ENCODE assay signal across 11 mouse cellular contexts in genomic region chr11:76261224-76261623, GRCm38 (mm10). TPM values are rescaled to one million over a fixed set of nuclear protein-coding genes. Genes with fewer than 3 reads are reported as not detected.
DNase-seq lines count a peak whose midpoint lies in the region; ATAC-seq lines count a peak whose summit lies in the region.
"Had no signal": no experiment of that assay in that cellular context is flagged by ENCODE, and none has a peak within 500 bp of the region (broad histone marks: within the 10 kb centered on the region; RNA-seq: fewer than 3 reads in every experiment).

No protein-coding gene starts in this region.

- intact Hi-C loops in left cerebral cortex, postnatal 36 days (cut with DNase I), result no loop called here

- DNase-seq in kidney, adult 11 months, result peak; percentile 31
- no peak for DNase-seq in kidney, postnatal 4 days
- DNase-seq in 416B (ENCODE audit: low read depth), result peak; percentile 98
- peak; percentile 53 for DNase-seq in CD4-positive, CD25-positive, alpha-beta regulatory T cell, adult 2 months (ENCODE audit: low read depth, low spot score)
- peak; percentile 69 for DNase-seq in induced T-regulatory cell, adult 2 months (ENCODE audit: low read depth)
- DNase-seq in left cerebral cortex, postnatal 36 days (ENCODE audit: low spot score in 2 of 2), result no peak
- DNase-seq in left cerebral cortex, adult 8-10 months (ENCODE audit: low spot score in 2 of 2), result no peak
- DNase-seq: gastrocnemius, postnatal 36 days; layer of hippocampus, adult 9-11 months; lung, adult 2 months had no signal

- ATAC-seq in erythroid progenitor cell, adult 5-6 weeks (replicated peaks; ENCODE audit: low FRiP score, poor library complexity, severe bottlenecking), result no peak

RNA-seq across cellular contexts. Expression of gene Glod4, which starts 17.7 kb away (rescaled TPM):
- 10 to 100 TPM; 47.7 to 58.2 TPM for total RNA-seq in left cerebral cortex, postnatal 36 days (2021)
- 10 to 100 TPM; 57.4 to 69.0 (median 60.8) TPM for total RNA-seq in left cerebral cortex, adult 8-10 months (2022)
- total RNA-seq in erythroid progenitor cell, adult 5-6 weeks (2015; ENCODE audit: low replicate concordance), result 13.7 and 15.9 TPM in 2 replicates
- 29.1 and 39.9 TPM in 2 replicates for total RNA-seq in erythroid progenitor cell, adult 5-6 weeks (2017; ENCODE audit: low replicate concordance)

RNA-seq across cellular contexts. Expression of gene Mrm3, which starts 17.7 kb away (rescaled TPM):
- 10 to 100 TPM; 17.3 to 17.8 TPM for total RNA-seq in left cerebral cortex, postnatal 36 days (2021)
- 10 to 100 TPM; 12.5 to 19.1 (median 18.6) TPM for total RNA-seq in left cerebral cortex, adult 8-10 months (2022)
- total RNA-seq in erythroid progenitor cell, adult 5-6 weeks (2015; ENCODE audit: low replicate concordance), result 5.8 and 6.7 TPM in 2 replicates
- total RNA-seq in erythroid progenitor cell, adult 5-6 weeks (2017; ENCODE audit: low replicate concordance), result 2.3 and 2.4 TPM in 2 replicates

RNA-seq across cellular contexts. Expression of gene Gemin4, which starts 43.8 kb away (rescaled TPM):
- 1 to 10 TPM; 7.7 to 9.6 TPM for total RNA-seq in left cerebral cortex, postnatal 36 days (2021)
- 10 to 100 TPM in 1 of 4 experiments, 1 to 10 TPM in 3; 6.9 to 10.6 (median 9.2) TPM for total RNA-seq in left cerebral cortex, adult 8-10 months (2022)
- 9.6 and 26.7 TPM in 2 replicates for total RNA-seq in erythroid progenitor cell, adult 5-6 weeks (2015; ENCODE audit: low replicate concordance)
- 1.8 and 3.0 TPM in 2 replicates for total RNA-seq in erythroid progenitor cell, adult 5-6 weeks (2017; ENCODE audit: low replicate concordance)

RNA-seq across cellular contexts. Expression of gene Dbil5, which starts 43.8 kb away (rescaled TPM):
- 1 to 10 TPM; 1.0 to 1.3 TPM for total RNA-seq in left cerebral cortex, postnatal 36 days (2021)
- total RNA-seq in left cerebral cortex, adult 8-10 months (2022), result 1 to 10 TPM in 2 of 4 experiments, under 1 TPM in 2; 0.70 to 1.3 (median 1.1) TPM
- total RNA-seq in erythroid progenitor cell, adult 5-6 weeks (2015; ENCODE audit: low replicate concordance), result not detected in 2 replicates
- total RNA-seq in erythroid progenitor cell, adult 5-6 weeks (2017; ENCODE audit: low replicate concordance), result not detected in 2 replicates
- total RNA-seq: gastrocnemius, postnatal 36 days had no signal

Comparison
In these comparisons a context has a peak if more than half of its experiments do, and no peak if none do; other contexts are left out.
1. DNase-seq: peak in kidney, adult 11 months (single experiment), 416B (single experiment), CD4-positive, CD25-positive, alpha-beta regulatory T cell, adult 2 months (single experiment) and induced T-regulatory cell, adult 2 months (single experiment); none in kidney, postnatal 4 days (0 of 2), left cerebral cortex, postnatal 36 days (0 of 2) and left cerebral cortex, adult 8-10 months (0 of 2).